Mouse (Mus musculus) lung, embryonic 14.5 days (tissue): ENCODE data around the gene Krt13. TPM values are rescaled to one million over a fixed set of nuclear protein-coding genes. Genes with fewer than 3 reads are reported as not detected.

ENCODE experiments used
- ATAC-seq: fragments of 200-750 bp; cut with Nextera tagmentation; 2 replicates; pipeline ENCODE4 v1.8.0; 2017; ENCODE audit warnings: mild to moderate bottlenecking, moderate TSS enrichment, moderate library complexity; ENCODE audit not compliant: insufficient read depth
- DNase-seq: peaks from one replicate; pipeline ENCODE4 v3.0.0-alpha.2; 2015
- H3K27ac ChIP-seq: fragments of 300-500 bp; sonication (generic); 2 replicates; pipeline ENCODE4 v1.5.1; 2014; ENCODE audit warnings: low read depth, mild to moderate bottlenecking, moderate library complexity
- H3K27me3 ChIP-seq: fragments of 300-500 bp; sonication (generic); 2 replicates; pipeline ENCODE4 v1.6.1; 2014; ENCODE audit warnings: low read length, control low read depth; ENCODE audit not compliant: insufficient read depth
- H3K36me3 ChIP-seq: fragments of 300-500 bp; sonication (generic); 2 replicates; pipeline ENCODE4 v1.6.1; 2014; ENCODE audit warnings: control low read depth; ENCODE audit not compliant: insufficient read depth
- H3K4me1 ChIP-seq: fragments of 300-500 bp; sonication (generic); 2 replicates; pipeline ENCODE4 v1.6.1; 2014; ENCODE audit warnings: antibody characterized with exemption, control low read depth; ENCODE audit not compliant: insufficient read depth
- H3K4me2 ChIP-seq: fragments of 300-500 bp; sonication (generic); 2 replicates; pipeline ENCODE4 v1.6.1; 2014; ENCODE audit warnings: mild to moderate bottlenecking
- H3K4me3 ChIP-seq: fragments of 300-500 bp; sonication (generic); 2 replicates; pipeline ENCODE4 v1.5.1; 2014; ENCODE audit warnings: low read depth, low read length
- H3K9ac ChIP-seq: fragments of 300-500 bp; sonication (generic); 2 replicates; pipeline ENCODE4 v1.6.1; 2014
- H3K9me3 ChIP-seq: fragments of 300-500 bp; sonication (generic); 2 replicates; pipeline ENCODE4 v1.6.1; 2016; ENCODE audit warnings: low read depth, low read length, control low read depth
- CTCF ChIP-seq: IDR thresholded peaks from 2 replicates; pipeline ENCODE4 v1.5.1; 2016; ENCODE audit warnings: antibody characterized with exemption, low read depth
- WGBS: fragments of 180-500 bp; shearing (Covaris S2); extraction: QIAGEN DNeasy Blood & Tissue Kit; methylation state at CpG from one replicate; pipeline ENCODE4 v1.1.7; 2014; 5-methylcytosine and 5-hydroxymethylcytosine counted together
- polyA plus RNA-seq: library from polyadenylated mRNA; unstranded; fragments of >200 nt; fragmentation: Nextera tagmentation; extraction: Ambion mirVana; gene quantifications from 2 replicates; pipeline ENCODE4 v1.2.1, GENCODE M21; 2014

The Krt13 gene
- polyA plus RNA-seq = 0.27 TPM in 1 of 2 replicates, not detected in the other

DNA sequence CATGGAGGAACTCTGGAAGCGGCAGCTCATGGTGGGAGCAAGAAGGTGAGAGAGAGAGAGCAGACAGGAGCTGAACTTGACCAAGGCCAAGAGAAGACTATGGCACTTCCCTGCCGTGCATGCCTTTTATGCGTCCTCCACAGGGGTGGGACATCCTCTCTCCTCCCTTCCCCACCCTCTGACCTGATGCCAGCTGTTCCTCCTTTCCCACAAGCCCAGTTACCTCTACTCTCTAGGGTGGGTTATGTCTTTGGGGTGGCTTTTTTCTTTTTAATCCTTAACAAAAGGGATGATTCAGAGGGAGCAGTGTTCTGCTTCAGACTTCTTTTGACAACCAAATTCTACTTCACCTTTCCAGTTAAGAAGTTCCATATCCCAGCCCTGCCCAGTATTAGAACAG is at the start of gene Krt13:
Gene Krt13 (minus strand): TSS at position 101 of the 400 bp plus-strand sequence.
- Histone ChIP-seq H3K4me3 (no peak within 1 kb of the TSS), H3K27ac (no peak within 1 kb of the TSS), H3K4me1 (0 out of 2 replicates have a peak, but pooled peaks cover 2% of the 10 kb centered on the region), H3K9me3 (no peaks in the 10 kb centered on the region), H3K36me3 (no peaks in the 10 kb centered on the region), H3K9ac (no peak within 1 kb of the TSS), H3K4me2 (no peak within 1 kb of the TSS), H3K27me3 (no peaks in the 10 kb centered on the region)
- DNase-seq = no peak
- TF ChIP-seq CTCF = no peak
- WGBS = 69% methylated on average over 3 of the region's 3 CpGs
- ATAC-seq = no peak

GRCm38 (mm10) chr11:100168765-100169762 is 47.7 kb upstream of the Krt13 start:
- ATAC-seq = peak; percentile 59; the same call in 1 of the 2 replicates
- Histone ChIP-seq H3K4me1 (no peaks in the 10 kb centered on the region), H3K4me3 (no peak overlapping the region), H3K4me2 (no peak overlapping the region), H3K9ac (no peak overlapping the region), H3K36me3 (no peaks in the 10 kb centered on the region), H3K27me3 (no peaks in the 10 kb centered on the region), H3K27ac (0 out of 2 replicates have a peak overlapping the region, but pooled peaks have one; percentile 2), H3K9me3 (no peaks in the 10 kb centered on the region)
- 28% methylated on average over 14 of the region's 14 CpGs for WGBS
- peak; percentile 89 for TF ChIP-seq CTCF
- peak; percentile 84 for DNase-seq

DNA sequence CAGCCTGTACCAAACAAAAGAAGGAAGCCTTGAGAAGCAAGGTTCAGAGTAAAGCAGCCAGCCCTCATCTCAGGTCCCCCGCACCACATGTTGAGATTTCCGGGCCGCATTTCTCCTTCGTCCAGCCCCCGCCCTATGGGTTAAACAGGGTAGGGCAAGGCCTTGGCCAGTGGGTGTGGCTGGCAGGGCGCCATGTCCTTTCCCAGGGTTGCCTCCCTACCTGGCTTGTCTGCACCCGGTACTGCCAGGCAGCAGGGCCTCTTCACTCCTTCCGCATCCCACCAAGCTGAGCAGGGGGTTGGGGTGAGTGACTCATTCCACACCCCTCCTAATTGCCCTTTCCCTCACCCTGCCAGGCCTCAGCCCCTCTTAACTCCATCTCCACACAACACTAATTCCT is 46.7 kb upstream of the Krt13 start:
- no peaks in the 10 kb centered on the region for H3K9me3 ChIP-seq
- H3K4me1 ChIP-seq = no peaks in the 10 kb centered on the region
- no peak overlapping the region for H3K4me2 ChIP-seq
- WGBS = 54% methylated on average over 8 of the region's 8 CpGs
- DNase-seq = peak; percentile 63
- ATAC-seq = peak; percentile 46
- no peak overlapping the region for H3K9ac ChIP-seq
- no peak overlapping the region for H3K4me3 ChIP-seq
- peak overlapping the region; percentile 2; the same call in 1 of the 2 replicates for H3K27ac ChIP-seq
- H3K36me3 ChIP-seq = no peaks in the 10 kb centered on the region
- 0 out of 2 replicates have a peak, but pooled peaks have one; percentile 20 for TF ChIP-seq CTCF
- no peaks in the 10 kb centered on the region for H3K27me3 ChIP-seq

- Histone ChIP-seq H3K9me3 (no peaks in the 10 kb centered on the region), H3K4me1 (no peaks in the 10 kb centered on the region), H3K27me3 (no peaks in the 10 kb centered on the region), H3K4me3 (no peak overlapping the region), H3K27ac (no peak overlapping the region), H3K36me3 (no peaks in the 10 kb centered on the region), H3K9ac (no peak overlapping the region), H3K4me2 (no peak overlapping the region)
- DNase-seq (no peak), ATAC-seq (no peak)
- no peak for TF ChIP-seq CTCF
- 38% methylated on average over 7 of the region's 7 CpGs for WGBS
Measured at GRCm38 (mm10) chr11:100164392-100164791, 43.0 kb upstream of the Krt13 start.

GRCm38 (mm10) chr11:100157908-100158477 is 36.6 kb upstream of the Krt13 start:
- DNase-seq (no peak), ATAC-seq (no peak)
- Histone ChIP-seq H3K27me3 (no peaks in the 10 kb centered on the region), H3K36me3 (no peaks in the 10 kb centered on the region), H3K4me3 (no peak overlapping the region), H3K27ac (no peak overlapping the region), H3K9ac (no peak overlapping the region), H3K4me2 (no peak overlapping the region), H3K9me3 (no peaks in the 10 kb centered on the region), H3K4me1 (no peaks in the 10 kb centered on the region)
- WGBS = 47% methylated on average over 6 of the region's 6 CpGs
- no peak for TF ChIP-seq CTCF

DNA sequence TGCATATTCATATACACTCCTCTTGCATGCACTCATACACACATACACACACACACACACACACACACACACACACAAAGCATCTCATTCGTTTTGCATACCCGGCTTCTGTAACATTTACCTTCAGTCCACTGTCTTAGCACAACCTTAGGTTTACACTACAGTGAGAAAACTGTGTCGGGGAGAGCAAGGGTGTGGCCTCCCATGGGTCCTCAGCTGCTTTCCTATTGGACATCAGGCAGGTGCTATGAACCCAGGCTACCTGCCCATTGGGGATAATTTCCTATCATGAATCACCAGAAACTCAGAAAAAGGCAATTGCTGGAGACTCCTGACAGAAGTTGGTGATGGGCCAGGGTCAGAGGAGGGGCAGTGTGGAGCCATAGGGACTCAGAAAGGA is 36.0 kb upstream of the Krt13 start:
- TF ChIP-seq CTCF = no peak
- H3K4me3 ChIP-seq = no peak overlapping the region
- no peaks in the 10 kb centered on the region for H3K9me3 ChIP-seq
- H3K27ac ChIP-seq = no peak overlapping the region; the same call in 1 of the 2 replicates
- H3K4me2 ChIP-seq = no peak overlapping the region
- no peaks in the 10 kb centered on the region for H3K27me3 ChIP-seq
- 63% methylated on average over 3 of the region's 3 CpGs for WGBS
- H3K36me3 ChIP-seq = no peaks in the 10 kb centered on the region
- no peaks in the 10 kb centered on the region for H3K4me1 ChIP-seq
- DNase-seq (no peak), ATAC-seq (no peak)
- H3K9ac ChIP-seq = no peak overlapping the region
